Mouse (Mus musculus) Patski (cell line): ENCODE results near the gene Klhdc7b. TPM values are rescaled to one million over a fixed set of nuclear protein-coding genes. Genes with fewer than 3 reads are reported as not detected.
A peak's percentile ranks its signal among the peaks of the same experiment; 100 is the strongest.

Source experiments
- ATAC-seq: fragments of 100-300 bp; one replicate; pipeline ENCODE4 v1.8.0; 2021
- CTCF ChIA-PET: fragments of 350-600 bp; sonication (Branson Sonifier 250); formaldehyde crosslinking; loops from one replicate; lab custom pipeline; 2022; ENCODE audit warnings: inconsistent platforms; lab: Charles Lee
- POLR2A ChIA-PET: fragments of 350-600 bp; sonication (Branson Sonifier 250); formaldehyde crosslinking; loops from one replicate; lab custom pipeline; 2022; ENCODE audit warnings: antibody characterized with exemption, inconsistent platforms; lab: Charles Lee
- DNase-seq: peaks from one replicate; pipeline ENCODE4 v3.0.0-alpha.2; 2011; ENCODE audit warnings: low read depth, low spot score
- H3K27me3 ChIP-seq: fragments of 371-371 bp; one replicate; pipeline ENCODE4 v1.5.1; 2021
- CTCF ChIP-seq: fragments of 100-300 bp; IDR thresholded peaks from one replicate; pipeline ENCODE4 v1.5.1; 2021
- in situ Hi-C: fragments of 300-500 bp; cut with MboI; formaldehyde crosslinking; loops from 3 replicates; pipeline ENCODE4 v1.11.1; 2018; ENCODE audit warnings: low pct_unique_long_range_greater_than_20kb, mixed read lengths
- polyA plus RNA-seq: library from polyadenylated mRNA; unstranded; gene quantifications from one replicate; pipeline ENCODE4 v1.2.3, GENCODE M21; 2021

The Klhdc7b gene
- polyA plus RNA-seq, 1 experiment from 2014 or later = not detected

- POLR2A ChIA-PET = interaction anchor here (2.1 kb wide), 1 partner anchor 55 kb away, joined by 6 read pairs; the partner anchor contains the start of genes C730034F03Rik, Chkb and Gm44502
- H3K27me3 ChIP-seq = peaks cover 16% of the 10 kb centered on the region
- ATAC-seq = peak; percentile 7
- in situ Hi-C loops = loop anchor here (10.0 kb wide), 1 partner anchor 550 kb away; no protein-coding TSS in a partner anchor
- no peak for DNase-seq
- no peak for TF ChIP-seq CTCF
- CTCF ChIA-PET = interaction anchor here (0.9 to 2.9 kb wide), 13 partner anchors 10 to 158 kb away, joined by 3 to 20 read pairs (median 3); partner anchors contain the start of genes Lmf2 and Ncaph2
These were observed 10.4 kb upstream of the Klhdc7b start for GRCm38 (mm10) chr15:89374340-89374739.

- TF ChIP-seq CTCF = no peak
- H3K27me3 ChIP-seq = peaks cover 18% of the 10 kb centered on the region
- in situ Hi-C loops = loop anchor here (10.0 kb wide), 1 partner anchor 550 kb away; no protein-coding TSS in a partner anchor
- ChIA-PET CTCF (interaction anchor here (1.3 to 2.9 kb wide), 4 partner anchors 11 to 156 kb away, joined by 3 to 20 read pairs (median 4); no protein-coding TSS in a partner anchor), POLR2A (interaction anchor here (2.1 kb wide), 1 partner anchor 55 kb away, joined by 6 read pairs; the partner anchor contains the start of genes C730034F03Rik, Chkb and Gm44502)
- no peak for DNase-seq
- no peak for ATAC-seq
These were observed 9.7 kb upstream of the Klhdc7b start for GRCm38 (mm10) chr15:89374801-89375534.

- TF ChIP-seq CTCF = no peak
- in situ Hi-C loops = loop anchor here (10.0 kb wide), 1 partner anchor 551 kb away; no protein-coding TSS in a partner anchor
- ATAC-seq (no peak), DNase-seq (no peak)
- CTCF ChIA-PET = no interaction called here
- POLR2A ChIA-PET = no interaction called here
- H3K27me3 ChIP-seq = peaks cover 27% of the 10 kb centered on the region
These were observed 8.7 kb upstream of the Klhdc7b start for GRCm38 (mm10) chr15:89376040-89376439.

- H3K27me3 ChIP-seq = peaks cover 30% of the 10 kb centered on the region
- ChIA-PET CTCF (no interaction called here), POLR2A (no interaction called here)
- ATAC-seq (no peak), DNase-seq (no peak)
- no peak for TF ChIP-seq CTCF
- in situ Hi-C loops = loop anchor here (10.0 kb wide), 1 partner anchor 552 kb away; no protein-coding TSS in a partner anchor
These were observed 7.8 kb upstream of the Klhdc7b start, which contains the start of gene Tymp for GRCm38 (mm10) chr15:89376957-89377356. Gene Tymp, minus strand, starts transcription at chr15:89377039.

- no peak for TF ChIP-seq CTCF
- peaks cover 32% of the 10 kb centered on the region for H3K27me3 ChIP-seq
- POLR2A ChIA-PET = no interaction called here
- no peak for DNase-seq
- CTCF ChIA-PET = no interaction called here
- no peak for ATAC-seq
- in situ Hi-C loops = loop anchor here (10.0 kb wide), 1 partner anchor 553 kb away; no protein-coding TSS in a partner anchor
These were observed 7.4 kb upstream of the Klhdc7b start for GRCm38 (mm10) chr15:89377362-89377761.

GRCm38 (mm10) chr15:89377938-89378828, 6.5 kb upstream of the Klhdc7b start:
- peaks cover 34% of the 10 kb centered on the region for H3K27me3 ChIP-seq
- in situ Hi-C loops = loop anchor here (10.0 kb wide), 1 partner anchor 553 kb away; no protein-coding TSS in a partner anchor

GRCm38 (mm10) chr15:89378831-89379401, 5.8 kb upstream of the Klhdc7b start, which contains the start of gene Odf3b:
Gene Odf3b, minus strand, starts transcription at chr15:89379282.
- ChIA-PET POLR2A (no interaction called here), CTCF (no interaction called here)
- ATAC-seq = no peak
- H3K27me3 ChIP-seq = peaks cover 34% of the 10 kb centered on the region
- no peak for DNase-seq
- in situ Hi-C loops = loop anchor here (10.0 kb wide), 1 partner anchor 554 kb away; no protein-coding TSS in a partner anchor
- TF ChIP-seq CTCF = no peak

More at GRCm38 (mm10) chr15:89377938-89378828, 6.5 kb upstream of the Klhdc7b start:
- ATAC-seq = no peak
- CTCF ChIA-PET = no interaction called here
- TF ChIP-seq CTCF = no peak
- POLR2A ChIA-PET = no interaction called here
- no peak for DNase-seq

GRCm38 (mm10) chr15:89379429-89379828, 5.3 kb upstream of the Klhdc7b start:
- ChIA-PET CTCF (no interaction called here), POLR2A (interaction anchor here (0.6 kb wide), 1 partner anchor 22 kb away, joined by 3 read pairs; no protein-coding TSS in a partner anchor)
- ATAC-seq (no peak), DNase-seq (no peak)
- H3K27me3 ChIP-seq = peaks cover 38% of the 10 kb centered on the region
- TF ChIP-seq CTCF = no peak
- in situ Hi-C loops = loop anchor here (10.0 kb wide), 1 partner anchor 555 kb away; no protein-coding TSS in a partner anchor

GRCm38 (mm10) chr15:89387127-89387526, 2.4 kb downstream of the Klhdc7b start:
- ChIA-PET CTCF (no interaction called here), POLR2A (no interaction called here)
- in situ Hi-C loops = no loop called here
- H3K27me3 ChIP-seq = peaks cover 56% of the 10 kb centered on the region
- no peak for TF ChIP-seq CTCF
- DNase-seq (no peak), ATAC-seq (no peak)
